Mouse (Mus musculus) liver, adult 2 months (tissue): ENCODE results near the gene Shisal2b.

Source experiments
- CTCF ChIP-seq: fragments of 200-500 bp; IDR thresholded peaks from 2 replicates; pipeline ENCODE4 v1.5.1; 2011; ENCODE audit warnings: low read depth, low read length, control low read depth
- POLR2A ChIP-seq: fragments of 200-500 bp; IDR thresholded peaks from 2 replicates; pipeline ENCODE4 v1.6.1; 2011; ENCODE audit warnings: low read length, control low read depth; ENCODE audit not compliant: insufficient read depth; ENCODE audit errors: extremely low read depth

GRCm38 (mm10) chr13:104816635-104817571 is 46.8 kb downstream of the Shisal2b start, which contains the start of gene Cwc27:
- TF ChIP-seq POLR2A (0 out of 2 replicates have a peak, but pooled peaks have one; percentile 23), CTCF (no peak)
